Mouse (Mus musculus) retina, postnatal 1 day (tissue): ENCODE measurements around the gene Gipc2.
"Not testable (repeated sequence)": the region's sequence is repeated elsewhere in the genome, so short reads cannot be mapped to it uniquely, and the experiment has no call there.

Source experiments
- DNase-seq: peaks from one replicate; pipeline ENCODE4 v3.0.0-alpha.2; 2012

Gene Gipc2

DNA sequence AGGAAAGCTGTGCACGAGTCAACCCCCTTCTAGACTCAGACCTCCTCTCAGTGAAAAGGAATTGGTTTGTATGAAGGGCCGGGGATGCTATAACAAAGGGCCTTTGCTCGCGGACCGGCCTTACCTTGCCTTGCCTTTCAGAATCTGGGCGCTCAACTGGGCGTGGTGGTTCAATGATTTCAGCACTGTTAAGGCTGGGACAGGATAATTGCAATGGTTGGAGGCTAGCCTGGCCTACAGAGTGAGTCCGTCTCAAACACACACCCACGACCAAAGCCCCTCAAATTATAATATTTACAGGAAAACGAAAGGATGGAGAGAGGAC lies at the start of gene Gipc2:
Gipc2 (minus strand) TSS at position 132 of the 325 bp plus-strand sequence.
- no peak for DNase-seq

DNA sequence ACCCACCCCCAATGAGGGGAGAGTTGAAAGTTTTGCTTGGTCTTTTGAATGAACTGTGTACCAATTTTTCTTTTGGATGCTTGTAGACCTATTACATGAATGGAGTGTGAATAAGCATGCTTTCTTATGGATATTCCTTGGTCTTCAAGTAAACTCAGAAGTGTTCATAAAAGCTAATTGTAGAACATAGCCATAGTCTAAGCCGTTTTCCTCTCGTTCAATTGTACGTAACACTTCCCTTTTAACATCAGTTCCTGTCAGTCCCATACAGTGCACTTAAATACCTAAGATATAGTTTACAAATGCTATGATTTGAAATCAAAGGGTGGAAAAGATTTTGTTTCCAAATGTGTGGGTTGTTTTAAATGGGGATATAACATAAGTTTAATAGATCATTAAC lies 47.4 kb upstream of the Gipc2 start:
- no peak for DNase-seq

DNA sequence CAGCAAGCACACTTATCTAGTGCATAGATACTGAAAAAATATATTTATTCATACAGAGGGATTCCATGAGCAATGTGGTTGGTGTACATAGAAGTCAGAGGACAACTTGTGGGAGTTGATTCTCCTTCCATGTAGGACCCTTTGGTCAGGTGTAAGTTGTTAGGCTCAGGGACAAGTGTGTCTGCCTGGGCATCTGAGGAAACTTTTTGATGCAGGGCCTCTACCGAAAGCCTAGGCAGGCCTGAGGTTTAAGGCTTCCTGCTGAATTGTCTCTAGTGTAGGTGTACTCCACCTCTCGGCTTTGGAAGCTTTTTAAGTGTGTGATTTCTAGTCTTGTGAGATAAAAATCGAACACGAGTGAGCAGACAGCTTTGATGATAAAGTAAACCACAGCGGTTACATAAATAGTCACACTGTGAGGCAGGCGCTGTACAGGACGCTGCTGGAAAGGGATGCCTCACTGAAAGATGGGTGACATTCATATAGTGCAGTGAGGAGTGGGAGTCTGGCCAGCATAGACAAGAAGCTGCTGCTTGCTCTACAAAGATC lies 45.8 kb upstream of the Gipc2 start:
- no peak for DNase-seq

DNA sequence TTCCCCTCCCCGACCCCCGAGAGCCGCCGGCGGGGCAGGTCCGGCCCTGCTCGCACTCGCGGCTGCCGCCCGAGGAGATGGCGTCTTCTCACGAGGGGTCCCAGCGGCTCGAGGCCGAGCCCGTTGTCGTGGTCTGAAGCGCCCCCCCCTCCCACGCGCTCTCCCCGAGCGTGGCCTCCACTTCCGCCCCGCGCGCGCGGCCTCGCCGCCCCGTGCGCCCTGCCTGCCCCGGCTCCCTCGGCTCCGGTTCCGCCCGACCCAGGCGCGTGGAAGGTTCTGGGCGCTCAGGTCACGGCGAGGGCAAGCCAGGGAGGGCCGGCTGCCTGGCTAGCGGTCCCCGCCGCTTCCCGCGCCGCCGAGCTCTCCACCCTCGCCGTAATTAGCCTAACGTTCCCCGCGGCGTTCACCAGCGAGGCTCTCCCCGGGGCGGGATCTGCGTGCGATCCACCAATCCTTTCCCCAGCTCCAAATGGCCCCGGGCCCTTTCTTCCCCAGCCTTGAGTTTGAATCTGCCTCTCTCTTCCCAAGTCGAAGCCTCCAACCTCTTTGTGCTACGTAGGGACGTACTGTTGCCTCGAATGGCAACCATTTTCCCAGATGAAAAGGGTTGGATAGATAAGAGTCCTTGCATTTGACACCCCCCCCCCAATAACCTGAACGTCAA lies 44.8 kb upstream of the Gipc2 start:
- DNase-seq: peak; percentile 84

DNA sequence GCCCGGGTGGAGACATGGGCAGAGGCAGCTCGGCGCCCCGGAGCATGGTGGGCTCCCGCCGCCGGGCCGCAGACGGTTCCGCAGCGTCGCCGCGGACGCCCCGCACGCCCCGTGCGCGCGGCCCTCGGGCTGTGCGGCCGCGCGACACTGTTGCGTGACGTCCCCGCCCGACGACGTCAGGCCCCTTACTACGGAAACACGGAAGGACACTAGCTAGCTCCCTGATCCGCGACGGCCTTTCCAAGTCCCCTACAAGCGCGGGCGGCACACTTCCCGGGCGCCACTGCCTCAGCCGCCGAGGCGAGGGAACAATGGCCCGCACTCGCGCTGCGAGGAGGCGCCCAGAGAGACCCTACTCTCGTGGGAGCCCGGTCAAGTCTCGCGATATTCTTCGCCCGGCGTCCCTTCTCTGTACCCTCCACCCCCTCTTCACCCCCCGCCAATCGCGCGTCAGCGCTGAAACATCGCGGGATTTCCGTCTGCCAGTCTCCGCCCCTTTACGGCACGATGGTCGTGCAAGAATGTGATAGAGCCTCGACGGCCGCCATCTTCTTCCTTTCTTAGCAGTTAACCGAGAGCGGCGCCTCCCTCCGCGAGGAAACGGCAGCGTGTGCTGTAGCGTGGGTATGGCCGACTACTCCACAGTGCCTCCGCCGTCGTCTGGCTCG lies 44.1 kb upstream of the Gipc2 start, which contains the start of the genes Dnajb4 and Fubp1:
Dnajb4 (minus strand) TSS at position 336 of the 668 bp plus-strand sequence.
Fubp1 (plus strand) TSS at position 456 of the 668 bp plus-strand sequence.
- peak; percentile 99 for DNase-seq

GRCm38 (mm10) chr3:152209177-152209966 lies 43.3 kb upstream of the Gipc2 start:
- peak; percentile 74 for DNase-seq

GRCm38 (mm10) chr3:152208096-152208885 lies 42.3 kb upstream of the Gipc2 start:
- no peak for DNase-seq

DNA sequence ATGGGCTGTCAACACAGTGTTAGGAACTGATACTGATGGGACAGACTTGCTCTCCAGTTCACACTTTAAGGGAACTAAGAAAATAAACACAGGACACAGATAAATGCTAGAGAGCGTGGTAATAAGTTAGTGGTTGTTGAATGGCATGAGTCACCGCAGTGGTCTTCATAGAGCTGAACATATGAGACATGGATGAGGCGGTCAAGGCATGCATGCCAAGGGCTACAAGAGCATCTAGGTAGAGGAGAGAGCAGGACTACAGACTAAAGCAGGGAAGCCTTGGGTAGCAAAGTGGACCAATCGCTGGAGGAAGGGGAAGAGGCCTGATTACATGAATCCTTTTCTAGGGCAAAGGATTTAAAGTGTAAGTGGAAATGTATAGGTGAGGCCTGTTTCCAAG lies 41.1 kb upstream of the Gipc2 start:
- DNase-seq: no peak

GRCm38 (mm10) chr3:152204577-152204976 lies 38.5 kb upstream of the Gipc2 start:
- DNase-seq: no peak

- DNase-seq: no peak
Observed at GRCm38 (mm10) chr3:152203996-152204395, 38.0 kb upstream of the Gipc2 start.

- DNase-seq: no peak
Observed at GRCm38 (mm10) chr3:152203411-152203810, 37.4 kb upstream of the Gipc2 start.

- no peak for DNase-seq
Observed at GRCm38 (mm10) chr3:152202942-152203341, 36.9 kb upstream of the Gipc2 start.

GRCm38 (mm10) chr3:152201651-152202050 lies 35.6 kb upstream of the Gipc2 start:
- DNase-seq: no peak

GRCm38 (mm10) chr3:152201181-152201580 lies 35.2 kb upstream of the Gipc2 start:
- DNase-seq: no peak

- DNase-seq: no peak
Observed at GRCm38 (mm10) chr3:152199125-152199524, 33.1 kb upstream of the Gipc2 start.

DNA sequence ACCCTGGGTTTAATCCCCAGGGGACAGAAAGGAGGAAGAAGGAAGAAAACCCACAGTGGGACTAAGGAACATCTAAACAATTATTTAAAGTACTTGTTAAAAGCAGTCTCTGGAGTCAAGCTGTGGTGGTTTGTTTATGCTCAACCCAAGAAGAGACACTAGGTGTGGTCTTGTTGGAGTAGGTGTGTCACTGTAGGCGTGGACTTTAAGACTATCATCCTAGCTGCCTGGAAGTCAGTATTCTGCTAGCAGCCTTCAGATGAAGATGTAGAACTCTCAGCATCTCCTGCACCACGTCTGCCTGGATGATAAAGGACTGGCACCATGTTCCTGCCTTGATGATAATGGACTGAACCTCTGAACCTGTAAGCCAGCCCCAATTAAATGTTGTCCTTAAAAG lies 31.2 kb upstream of the Gipc2 start:
- DNase-seq: not testable (repeated sequence)

DNA sequence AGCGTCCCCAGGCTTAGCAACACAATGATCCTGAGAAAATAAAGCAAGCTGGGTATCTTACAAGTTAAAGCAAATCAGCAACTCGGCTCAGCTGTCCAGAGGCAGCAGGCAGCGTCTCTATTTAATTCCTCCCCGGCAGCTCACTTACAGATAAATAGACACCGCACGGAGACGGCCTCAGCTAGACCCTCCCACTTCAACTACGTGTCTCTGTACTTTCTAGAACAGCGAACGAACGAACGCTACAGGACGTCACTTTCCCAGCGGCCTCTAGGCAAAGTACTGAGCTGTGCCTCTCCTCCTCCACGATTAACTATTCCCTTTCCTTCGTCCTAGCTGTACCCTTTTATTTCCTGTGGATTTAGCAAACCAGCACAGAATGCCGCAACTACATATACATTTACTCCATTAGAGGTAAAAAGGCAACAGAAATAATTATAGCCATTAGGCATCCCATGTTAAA lies 27.6 kb upstream of the Gipc2 start:
- DNase-seq: peak; percentile 92

- DNase-seq: no peak
Observed at GRCm38 (mm10) chr3:152193177-152193576, 27.1 kb upstream of the Gipc2 start.

DNA sequence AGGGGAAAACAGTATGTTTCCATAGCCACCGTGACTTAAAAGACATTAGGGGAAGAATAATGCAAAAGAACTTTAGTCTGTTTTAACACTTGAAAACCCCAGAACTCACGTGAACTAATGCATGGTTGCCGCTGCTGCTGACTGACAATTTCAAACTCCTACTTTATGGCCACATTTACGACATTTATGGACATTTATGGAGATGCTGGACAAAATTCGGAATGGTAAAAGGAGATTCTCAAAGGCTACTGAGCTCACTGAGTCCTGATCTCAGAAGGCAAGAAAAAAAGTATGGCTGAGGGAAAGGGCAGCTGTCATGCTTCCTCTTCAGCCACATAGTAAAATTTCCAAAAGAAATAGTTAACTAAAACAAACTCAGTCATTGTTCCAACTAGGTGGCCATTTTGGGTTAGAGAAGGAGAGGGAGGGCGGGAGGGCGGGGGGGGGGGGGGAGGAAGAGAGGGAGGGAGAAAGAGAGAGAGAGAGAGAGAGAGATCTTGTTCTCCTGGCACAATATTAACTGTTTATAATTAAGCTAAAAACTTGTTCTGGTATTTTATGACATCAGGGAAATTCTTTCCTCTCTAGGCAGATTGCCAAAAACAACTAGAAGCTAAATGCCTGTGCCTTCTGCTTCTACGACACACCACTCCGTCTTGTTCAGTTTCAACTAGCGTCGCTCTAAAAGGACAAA lies 26.4 kb upstream of the Gipc2 start:
- peak; percentile 52 for DNase-seq

GRCm38 (mm10) chr3:152191791-152192237 lies 25.8 kb upstream of the Gipc2 start:
- no peak for DNase-seq

DNA sequence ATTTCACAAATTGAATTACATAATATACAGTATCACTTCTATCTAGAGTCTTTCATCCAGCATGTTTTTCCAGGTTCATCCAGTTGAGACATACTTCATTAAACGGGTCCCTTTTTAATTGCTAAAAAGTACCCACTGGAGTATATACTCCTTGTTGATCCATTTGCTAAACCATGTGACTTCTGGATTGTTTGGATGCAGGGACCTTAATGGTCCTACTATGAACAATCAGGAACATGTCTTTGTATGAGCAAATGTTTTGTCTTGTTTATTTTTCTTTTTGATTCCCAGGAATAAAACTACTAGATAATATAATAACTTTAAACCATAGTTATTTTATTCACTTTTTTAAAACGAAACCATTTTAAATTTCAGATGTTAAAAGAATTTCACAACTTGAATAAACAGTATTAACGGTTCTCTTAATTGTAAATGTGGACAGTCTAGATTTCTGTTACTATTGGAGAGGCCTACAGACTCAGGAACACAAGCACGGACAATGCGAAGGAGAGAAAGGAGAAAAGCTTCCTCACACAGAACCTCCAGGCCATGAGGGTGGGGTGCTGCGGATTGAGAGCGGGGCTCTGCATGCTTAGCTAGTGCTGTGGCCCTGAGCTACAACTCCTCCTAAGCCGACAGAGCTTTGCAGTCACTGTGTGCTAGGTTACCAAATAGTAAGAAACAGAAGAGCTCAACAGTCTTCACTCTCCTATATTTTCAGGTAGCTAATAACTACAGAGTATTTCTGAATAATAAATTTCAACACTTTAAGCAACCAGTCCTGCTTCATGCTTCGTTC lies 24.8 kb upstream of the Gipc2 start:
- no peak for DNase-seq
